ENCODE assay signal across 12 mouse cellular contexts in genomic region chr14:98929276-98929675, GRCm38 (mm10).
DNase-seq lines count a peak whose midpoint lies in the region; ATAC-seq lines count a peak whose summit lies in the region.
"Had no signal": no experiment of that assay in that cellular context is flagged by ENCODE, and none has a peak within 500 bp of the region (broad histone marks: within the 10 kb centered on the region; RNA-seq: fewer than 3 reads in every experiment).

No protein-coding gene starts in this region.

- no peak for ATAC-seq in frontal cortex, adult (ENCODE audit: low TSS enrichment)

- DNase-seq in urinary bladder, adult 18-20 months (ENCODE audit: low spot score in 2 of 2): peak; percentile 3 to 5
- DNase-seq in urinary bladder, postnatal 10 days (ENCODE audit: low spot score): no peak
- DNase-seq in adrenal gland, postnatal 14 days: peak; percentile 39
- peak; percentile 56 to 83 for DNase-seq in kidney, adult 8-10 months
- DNase-seq in skeletal muscle tissue, adult 2 months (ENCODE audit: low read depth, low spot score): peak; percentile 3
- DNase-seq in yolk sac, embryonic 10.5 days (ENCODE audit: low spot score): no peak
- no peak for DNase-seq in spleen, postnatal 36 days (ENCODE audit: low spot score in 2 of 2)
- DNase-seq: cerebellum, postnatal 36 days; gastrocnemius, postnatal 25 days; layer of hippocampus, postnatal 36 days; liver had no signal

Comparison
In these comparisons a context has a peak if more than half of its experiments do, and no peak if none do; other contexts are left out.
1. DNase-seq: peak in urinary bladder, adult 18-20 months (2 of 2), adrenal gland, postnatal 14 days (single experiment), kidney, adult 8-10 months (2 of 2) and skeletal muscle tissue, adult 2 months (single experiment); none in urinary bladder, postnatal 10 days (single experiment), yolk sac, embryonic 10.5 days (single experiment) and spleen, postnatal 36 days (0 of 2).